Mouse (Mus musculus) neural tube, embryonic 10.5 days (tissue): Measurements from ENCODE around the gene Cks1b.

Experiments used
- DNase-seq: peaks from one replicate; pipeline ENCODE4 v3.0.0-alpha.2; 2017; ENCODE audit warnings: low spot score; ENCODE audit errors: extremely low spot score

Gene Cks1b

DNA sequence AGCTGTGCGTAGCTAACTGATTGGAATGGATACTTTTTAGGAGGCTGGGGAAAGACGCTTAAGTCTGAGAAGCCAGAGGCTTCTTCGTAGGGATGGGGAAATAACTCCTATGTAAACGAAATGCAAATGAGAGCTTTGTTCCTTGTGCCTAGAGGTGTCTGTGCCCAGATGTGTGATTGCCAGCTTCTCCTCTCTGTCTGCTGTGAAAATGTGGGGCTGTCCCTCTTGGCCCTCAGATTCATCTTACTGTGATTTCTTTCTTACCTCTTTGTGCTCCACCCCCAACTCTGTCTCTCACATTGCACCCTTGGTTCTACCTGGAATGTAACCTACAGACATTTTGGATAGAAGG is 21.6 kb downstream of the Cks1b start:
- no peak for DNase-seq

DNA sequence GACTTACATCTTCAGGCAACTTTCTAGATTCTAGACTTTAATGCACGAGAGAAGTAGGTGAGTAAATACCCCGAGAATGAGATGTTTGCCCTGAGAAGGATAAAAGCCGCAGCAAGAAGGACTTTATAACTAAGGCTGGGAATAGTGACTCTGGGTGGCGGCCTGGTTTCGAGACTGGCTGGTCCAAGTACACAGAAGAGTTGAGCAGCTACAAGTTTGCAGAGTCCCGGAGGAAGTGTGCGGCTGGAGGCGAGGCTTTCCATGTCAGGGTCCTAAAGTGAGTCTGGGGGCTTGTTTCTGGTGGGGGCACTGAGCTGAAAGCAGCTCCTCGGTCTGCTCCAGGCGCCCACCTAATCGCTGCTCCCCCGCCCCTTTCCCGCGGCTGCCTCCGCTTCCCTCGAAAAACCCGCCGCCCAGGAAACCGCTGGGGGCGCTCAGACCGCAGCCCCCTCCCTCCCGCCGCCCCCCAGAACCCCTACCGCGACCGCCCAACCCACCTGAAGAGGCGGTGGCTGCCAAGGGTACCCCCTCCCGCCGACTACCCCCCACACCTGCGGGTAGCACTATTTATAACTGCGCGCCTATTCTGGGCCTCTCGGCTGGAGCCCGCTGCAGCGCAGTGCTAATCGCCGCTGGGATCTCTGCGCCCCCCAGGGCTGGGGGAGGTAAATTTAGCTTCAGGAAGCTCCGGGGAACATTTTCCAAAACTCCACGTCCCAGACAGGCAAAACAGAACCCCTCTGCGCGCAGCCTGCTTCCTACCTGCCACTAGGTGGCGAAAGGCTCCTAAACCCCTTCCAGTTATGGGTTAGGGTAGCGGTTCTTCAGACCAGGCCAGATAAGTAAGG is 22.2 kb downstream of the Cks1b start:
- DNase-seq: peak; percentile 75

DNA sequence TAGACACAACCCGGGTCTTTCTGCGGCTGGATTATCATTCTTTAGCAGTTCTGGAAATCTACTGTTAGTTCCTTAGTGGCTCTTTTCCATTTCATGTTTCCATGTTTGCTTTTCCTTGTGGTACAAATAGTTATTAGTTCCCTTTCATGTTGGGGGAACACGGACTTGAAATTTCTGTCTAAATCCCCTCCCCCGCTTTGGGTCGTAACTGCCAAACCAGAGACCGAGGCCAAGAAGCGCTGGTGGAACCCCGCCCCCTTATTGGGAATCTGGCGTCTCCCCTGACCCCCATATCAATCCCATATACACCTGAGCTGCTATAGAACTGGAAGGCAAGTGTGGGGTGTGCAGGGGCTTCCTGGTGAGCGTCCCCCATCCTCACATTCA is 22.8 kb downstream of the Cks1b start:
- DNase-seq: no peak

DNA sequence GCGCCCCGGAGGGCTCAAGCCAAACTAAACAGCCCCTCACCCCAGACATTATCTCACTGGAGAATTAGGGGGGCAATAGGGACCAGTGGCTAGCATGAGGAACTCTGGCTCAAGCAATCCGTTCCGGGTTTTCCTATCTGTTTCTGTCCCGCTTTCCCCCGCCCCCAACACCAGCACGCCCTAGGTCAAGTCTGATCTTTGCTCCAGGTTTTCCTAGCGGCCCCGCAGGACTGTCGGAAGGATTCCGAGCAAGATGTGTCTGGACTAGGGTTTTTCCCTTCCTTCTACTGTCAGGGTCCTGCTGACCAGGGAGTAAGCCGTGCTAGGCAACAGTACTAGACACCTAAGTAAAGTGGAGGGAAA is 23.3 kb downstream of the Cks1b start:
- DNase-seq: peak; percentile 76

DNA sequence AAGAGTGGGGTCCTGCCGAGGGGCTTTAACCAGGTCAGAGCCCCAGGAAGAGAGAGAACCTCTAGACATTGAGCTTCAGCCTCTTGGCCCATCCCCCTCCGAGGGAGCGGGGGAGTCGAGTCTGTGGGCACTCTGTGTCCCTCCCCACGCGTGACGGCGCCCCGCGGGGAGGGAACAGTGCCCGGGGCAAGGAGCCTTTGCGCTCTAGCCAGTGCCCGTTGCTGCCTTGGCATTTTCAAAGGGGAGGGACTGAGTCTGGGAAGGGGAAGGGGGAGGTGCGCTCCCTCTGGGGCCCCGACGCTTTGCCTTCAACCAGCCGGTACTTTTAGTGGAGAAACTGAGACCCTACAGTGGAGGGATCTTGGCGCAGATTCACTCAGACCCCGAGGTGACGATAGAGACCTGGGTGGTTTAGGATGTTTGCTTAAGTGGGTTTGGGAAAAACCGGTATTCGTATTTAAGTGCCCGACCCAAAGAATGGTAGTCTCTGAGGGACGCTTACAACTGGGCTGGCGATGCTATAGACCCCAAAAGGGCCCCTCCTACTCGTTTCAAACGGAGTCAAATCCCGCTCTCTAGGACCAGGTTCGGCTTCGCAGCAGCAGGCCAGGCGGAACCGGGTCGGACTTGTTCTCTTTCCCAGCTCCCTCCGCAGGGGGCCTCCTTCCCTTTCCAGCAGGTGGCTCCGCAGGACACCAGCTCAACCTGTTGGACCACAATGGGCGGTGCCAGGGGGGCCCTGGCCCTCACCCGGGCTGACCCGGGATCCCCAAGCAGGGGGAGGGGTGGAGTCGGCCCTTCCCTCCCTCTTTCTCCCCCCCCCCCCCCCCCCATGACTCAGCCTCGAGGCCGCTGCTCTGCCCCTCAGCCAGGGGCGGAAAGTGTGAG is 23.9 kb downstream of the Cks1b start, which contains the start of gene Zbtb7b:
TSS of gene Zbtb7b (minus strand) at position 771 of the 888 bp plus-strand sequence.
- DNase-seq: peak; percentile 84

DNA sequence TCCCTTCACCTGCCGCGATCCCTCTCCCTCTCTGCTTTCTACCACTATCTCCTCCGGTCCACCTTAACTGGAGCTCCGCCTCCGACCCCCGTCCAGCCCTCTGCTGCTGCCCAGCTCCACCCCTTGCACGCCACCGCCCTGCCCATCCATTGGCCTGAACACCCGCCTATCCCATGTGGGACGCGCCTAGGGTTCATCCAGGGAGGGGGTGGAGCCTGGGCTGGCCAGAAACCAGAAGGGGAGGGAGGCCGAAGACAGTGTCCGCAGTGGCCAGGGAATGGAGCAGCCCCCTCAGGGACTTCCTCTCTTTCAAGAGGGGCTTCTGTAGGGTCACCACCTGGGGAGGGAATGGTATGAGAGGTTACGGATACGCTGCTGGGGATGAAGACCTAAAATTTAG is 24.6 kb downstream of the Cks1b start:
- DNase-seq: peak; percentile 95

DNA sequence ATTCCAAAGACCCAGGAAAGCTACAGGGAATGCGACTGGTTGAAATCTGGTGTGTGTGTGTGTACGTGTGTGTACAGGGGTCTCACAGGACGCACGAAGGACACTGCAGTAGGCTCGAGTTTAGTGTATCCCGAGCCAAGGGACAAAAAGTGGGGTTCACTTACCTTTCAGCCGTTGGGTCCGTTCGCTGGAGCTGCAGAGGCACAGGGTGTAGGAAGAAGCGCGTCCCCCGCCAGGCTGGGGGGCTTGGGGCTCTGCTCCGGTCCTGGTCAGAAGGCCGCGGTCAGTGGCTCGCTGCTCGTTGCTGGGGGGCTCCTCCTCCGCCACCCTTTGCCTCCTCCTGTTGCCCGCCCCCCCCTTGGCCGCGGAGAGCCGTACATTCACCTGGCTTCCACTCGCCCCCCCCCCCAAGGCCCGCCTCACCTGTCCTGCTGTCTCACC is 25.3 kb downstream of the Cks1b start:
- peak; percentile 46 for DNase-seq

DNA sequence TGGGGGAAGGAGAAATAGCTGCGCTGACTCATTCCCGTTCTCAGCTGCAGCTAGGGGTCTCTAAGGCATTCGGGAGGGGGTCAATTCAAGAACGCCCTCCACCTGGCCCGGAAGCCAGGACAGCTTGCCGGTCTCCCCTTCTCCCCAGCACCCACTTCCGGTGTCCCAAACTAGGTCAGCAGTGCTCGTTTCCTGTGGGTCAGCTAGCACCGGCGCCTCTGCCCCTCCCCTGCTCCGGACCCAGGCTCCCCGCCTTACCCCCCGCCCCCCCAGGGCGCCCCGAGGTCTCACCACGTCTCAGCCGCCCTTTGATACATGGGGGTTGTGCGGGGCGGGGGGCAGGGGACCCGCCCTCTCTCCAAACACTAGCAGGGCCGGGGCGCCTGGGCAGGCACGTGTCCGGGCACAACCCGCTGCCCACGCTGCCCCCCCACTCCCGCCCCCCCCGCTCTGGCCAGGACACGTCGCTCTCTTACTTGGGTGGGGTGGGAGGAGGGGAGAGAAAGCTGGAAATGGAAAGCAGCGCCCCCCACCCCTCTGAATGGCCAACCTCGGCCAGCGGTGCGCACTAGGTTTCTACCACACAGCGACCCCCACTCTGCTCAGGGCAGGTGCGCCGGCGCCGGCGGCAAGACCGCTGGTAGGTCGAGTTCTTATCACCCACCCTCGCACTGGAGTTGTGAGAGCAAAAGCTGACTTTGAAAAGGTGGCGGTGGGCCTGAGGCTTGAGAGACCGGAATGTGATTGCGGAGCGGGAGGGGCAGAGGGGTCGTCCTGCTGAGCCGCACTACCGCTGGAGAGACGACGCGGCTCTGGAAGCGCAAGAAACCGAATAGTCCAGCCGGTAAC is 26.3 kb downstream of the Cks1b start:
- DNase-seq: peak; percentile 63

DNA sequence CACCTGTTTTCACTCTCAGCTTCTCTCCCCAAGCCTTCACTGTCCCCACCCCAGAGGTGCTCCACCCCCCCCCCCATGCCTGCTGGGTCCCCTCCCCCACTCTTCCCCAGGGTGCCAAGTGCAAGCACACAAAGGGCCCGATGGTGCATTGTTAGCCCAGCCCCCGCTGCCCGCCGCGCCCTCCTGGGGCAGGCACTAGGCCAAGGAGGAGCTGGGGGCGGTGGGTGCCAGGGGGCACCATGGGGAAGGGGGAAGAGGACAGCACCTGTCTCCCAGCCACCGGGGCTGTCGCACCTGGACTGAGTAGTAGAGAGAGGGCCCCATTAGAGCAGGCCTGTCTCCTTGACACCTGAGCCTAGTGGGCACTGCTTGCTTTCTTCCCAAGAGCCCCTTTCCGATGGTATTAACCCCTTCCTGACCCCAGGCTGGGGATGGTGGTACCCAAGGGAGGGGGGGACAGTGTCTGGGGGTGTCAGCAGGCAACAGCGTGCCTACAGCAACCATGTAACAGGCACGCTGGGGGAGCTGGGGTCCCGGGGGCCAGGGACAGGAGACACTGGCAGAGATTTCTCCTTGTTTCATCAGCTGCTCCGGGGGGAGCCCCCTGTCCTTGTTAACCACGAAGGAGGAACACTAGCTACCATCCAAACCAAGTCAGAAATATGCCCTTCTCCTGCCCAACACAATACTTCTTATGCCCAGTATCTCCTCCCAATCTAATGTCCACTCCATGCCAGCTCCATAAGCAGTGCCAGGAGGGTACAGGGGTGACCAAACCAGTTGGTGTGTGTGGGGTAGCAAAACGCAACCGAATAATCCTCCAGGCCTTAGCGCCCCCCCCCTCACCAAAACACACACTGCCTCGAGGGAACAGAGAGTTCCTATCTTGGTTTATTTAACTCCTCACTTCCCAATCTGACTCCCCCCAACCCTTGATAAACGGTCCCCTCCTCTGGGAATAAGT is 27.2 kb downstream of the Cks1b start:
- DNase-seq: no peak

DNA sequence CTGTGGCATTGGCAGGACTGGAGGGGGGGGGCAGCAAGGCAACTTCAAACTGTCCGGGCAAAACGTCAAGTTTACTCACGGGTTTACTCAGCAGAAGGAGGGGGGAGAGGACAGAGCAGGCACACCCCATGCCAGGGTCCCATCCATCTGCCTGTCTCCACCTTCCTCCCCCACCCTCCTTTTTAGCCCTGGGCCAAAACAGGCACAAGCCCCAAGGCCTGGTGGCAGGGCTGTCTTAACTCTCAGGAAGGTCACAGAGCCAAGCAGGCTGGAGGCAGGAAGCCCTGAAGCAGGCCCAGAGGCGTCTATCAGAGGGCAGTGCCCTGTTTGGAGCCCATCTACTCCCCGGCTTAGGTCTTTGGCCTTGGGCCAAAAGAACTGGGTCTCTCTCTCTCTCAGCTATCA is 28.1 kb downstream of the Cks1b start:
- DNase-seq: no peak

DNA sequence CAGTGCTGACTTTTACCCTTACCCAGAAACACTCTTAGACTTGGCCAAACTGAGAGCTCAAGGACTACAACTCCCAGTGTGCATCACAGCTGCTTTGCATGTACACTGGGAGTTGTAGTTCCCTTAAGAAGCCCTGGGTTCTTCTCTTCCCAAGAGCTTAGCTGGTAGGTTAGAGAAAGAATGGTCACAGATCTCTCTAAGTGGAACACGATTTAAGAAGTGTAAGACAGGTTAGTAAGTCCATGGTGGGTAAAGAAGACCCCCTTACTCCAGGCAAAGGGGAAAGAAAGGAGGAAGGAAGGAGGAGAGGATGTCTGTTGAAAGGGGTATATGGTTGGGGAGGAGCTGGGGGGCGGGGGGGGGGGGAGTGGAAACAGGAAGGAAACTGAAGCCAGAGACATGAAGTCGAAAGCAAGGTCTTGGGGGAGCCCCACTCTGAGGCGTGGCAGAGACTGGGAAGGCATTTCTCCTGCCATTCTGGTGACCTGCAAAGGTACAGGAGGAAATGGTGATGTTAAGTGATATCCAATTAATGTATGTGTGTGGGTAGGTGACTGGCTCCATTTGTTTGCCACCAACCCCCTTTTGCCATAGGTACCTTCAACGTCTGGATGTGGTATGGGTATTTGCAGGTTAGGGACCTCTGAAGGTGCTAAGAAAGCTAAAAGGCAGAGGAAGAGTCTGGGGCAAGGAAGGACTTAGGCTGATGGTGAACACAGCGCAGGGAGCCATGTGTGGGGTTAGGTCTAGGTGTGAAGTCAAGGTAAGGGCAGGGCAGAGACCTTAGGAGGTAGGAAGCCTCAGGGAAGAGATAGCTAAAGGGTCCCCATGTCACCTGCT is 29.1 kb downstream of the Cks1b start:
- DNase-seq: no peak

DNA sequence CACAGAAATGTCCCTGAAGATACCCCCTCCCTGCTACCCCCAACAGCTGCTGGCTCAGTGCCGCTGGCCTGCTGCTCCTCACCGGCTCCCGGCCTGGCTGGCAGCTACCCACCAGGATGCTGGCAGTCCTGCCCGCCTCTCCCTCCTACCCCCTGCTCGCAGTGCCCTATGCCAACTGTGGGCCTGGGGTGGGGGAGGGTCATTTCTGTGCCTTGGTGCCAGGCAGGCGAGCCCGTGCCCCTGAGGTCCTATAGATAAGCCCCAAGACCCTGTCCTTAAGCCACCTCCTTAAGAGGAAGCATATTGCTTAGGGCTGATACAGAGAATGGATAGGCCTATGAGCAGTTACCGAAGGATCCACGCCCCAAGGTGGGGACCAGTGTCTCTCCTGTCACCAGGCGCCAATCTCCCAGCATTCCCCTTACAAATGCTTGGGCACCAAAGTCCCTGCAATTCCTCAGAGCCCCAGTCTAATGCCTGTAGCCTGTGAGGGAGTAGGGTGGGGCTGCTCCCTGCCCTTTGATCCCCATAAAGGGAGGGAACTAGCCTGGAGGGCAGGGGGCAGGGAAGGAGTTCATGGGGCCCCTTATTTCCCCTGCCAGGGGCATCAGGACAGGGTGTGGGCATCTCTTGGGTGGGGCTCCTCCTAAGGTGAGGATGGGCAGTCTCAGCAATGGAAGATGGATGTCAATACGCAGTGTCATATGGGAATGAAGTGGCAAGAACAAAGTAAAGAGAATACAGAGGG is 29.9 kb downstream of the Cks1b start:
- no peak for DNase-seq

DNA sequence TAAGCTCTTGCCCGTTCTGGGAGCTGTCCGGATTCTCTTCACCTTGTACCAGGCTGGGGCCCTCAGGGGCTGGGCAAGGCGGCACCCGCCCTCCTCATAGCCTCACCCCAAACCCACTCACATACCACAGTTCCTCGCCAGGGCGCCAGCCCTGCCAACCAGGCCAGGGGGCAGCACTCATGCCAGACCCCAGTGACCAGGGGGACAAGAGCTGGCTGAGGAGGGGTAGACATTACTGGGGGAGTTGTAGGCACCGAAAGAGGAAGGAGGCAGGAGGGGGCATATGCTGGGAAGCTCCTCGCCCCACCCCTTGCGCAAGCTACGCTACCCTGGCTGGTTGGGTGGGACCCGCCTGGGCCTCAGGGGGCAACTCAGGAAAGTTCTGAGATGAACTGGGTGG is 30.6 kb downstream of the Cks1b start:
- no peak for DNase-seq

DNA sequence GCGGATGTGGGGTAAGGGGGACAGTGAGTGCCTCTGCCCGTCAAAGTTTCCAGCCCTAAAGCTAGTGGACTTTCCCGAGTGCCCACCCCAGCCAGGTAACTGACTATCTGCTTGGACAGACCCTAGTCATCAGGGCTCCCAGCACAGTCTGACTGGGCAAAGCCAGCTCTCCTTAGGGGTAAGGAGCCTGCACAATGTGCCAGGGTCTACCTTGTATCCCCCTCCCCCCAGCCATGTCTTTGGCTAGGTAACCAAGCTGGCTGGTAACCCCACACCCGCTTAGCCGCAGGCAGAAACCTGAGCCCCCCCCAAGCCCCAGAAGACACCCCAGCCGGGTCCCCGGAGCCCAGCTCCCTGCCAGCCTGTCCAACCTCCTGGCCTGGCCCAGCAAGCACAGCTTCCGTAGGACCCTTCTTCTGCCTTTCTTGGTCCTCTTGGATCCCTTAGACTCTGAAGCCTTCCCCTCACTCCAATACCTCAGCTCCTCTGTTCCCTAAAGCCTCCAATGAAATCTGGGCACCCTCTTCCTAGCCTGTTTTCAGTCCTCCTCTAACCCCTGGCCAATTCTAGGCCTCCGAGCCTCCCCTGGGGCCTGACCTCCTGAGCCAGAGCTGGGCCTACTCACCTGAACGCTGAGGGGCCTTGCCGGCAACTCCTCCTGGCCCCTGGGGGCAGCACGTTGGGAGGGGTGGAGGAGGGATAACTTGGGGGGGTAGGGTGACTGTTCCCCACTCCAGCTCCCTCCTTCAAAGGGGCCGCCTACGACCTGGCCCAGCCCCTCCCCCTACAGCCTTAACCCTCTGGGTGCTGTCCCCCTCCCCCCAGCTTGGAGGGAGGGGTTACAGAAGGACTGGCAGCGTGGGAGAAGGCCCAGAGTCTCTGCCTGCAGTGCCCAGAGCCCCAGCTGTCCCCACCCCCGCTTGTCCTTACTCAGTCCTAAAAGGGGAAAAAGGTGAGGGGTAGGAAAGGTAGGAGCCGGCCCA is 31.5 kb downstream of the Cks1b start:
- no peak for DNase-seq

DNA sequence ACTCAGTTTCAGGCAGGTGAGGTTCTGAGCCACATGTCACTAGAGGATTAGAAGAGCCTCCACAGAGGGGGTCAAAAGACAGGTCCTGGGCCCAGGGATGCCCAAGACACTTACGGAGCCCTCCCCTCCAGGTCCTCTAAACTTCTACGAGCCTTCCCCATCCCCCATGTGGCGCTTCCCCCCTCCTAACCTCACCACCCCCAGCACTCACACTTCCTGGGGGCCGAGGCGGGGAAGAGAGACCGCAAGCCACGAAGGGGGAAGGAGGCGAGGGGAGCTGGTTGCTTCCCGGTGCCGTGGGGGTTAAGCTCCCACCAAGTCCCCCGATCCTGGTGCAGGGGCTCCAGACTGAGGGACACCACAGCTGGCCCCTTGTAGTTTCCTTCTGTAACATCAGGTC is 32.7 kb downstream of the Cks1b start:
- no peak for DNase-seq

DNA sequence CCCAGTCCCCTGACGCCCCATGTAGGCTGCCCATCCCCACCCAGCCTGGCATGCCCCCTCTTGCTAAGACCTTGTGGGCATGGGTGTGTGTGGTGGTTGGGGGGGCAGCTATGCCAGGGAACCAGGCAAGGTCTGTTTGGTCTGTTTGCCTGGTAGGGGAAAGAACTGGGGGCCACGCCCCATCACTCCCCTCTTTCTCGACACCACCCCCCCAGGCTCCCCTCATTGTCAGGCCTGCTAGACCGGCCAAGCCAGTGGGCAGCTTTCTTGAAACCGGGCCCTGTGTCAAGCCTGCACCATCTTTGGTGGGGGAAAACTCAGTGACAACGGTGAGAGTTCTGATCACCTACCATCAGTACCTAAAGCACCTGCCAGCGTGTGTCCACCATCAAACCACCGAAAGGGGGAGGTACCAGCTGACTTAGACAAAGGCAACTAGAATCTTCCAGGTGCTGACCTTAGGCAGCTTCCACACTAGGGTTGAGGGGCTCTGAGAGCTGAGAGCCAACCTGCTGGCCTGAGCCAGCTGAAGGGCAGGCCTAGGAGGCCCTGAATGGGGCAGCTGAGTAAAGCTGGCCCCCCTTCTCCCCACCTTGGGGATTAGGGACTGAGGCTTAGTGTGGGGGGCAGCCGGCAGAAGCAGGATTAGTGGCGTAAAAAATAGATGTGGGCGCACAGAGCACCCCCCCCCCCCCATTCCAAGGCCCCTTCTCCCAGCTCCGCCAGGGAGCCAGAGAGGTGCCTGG is 33.7 kb downstream of the Cks1b start:
- DNase-seq: no peak
